Mouse (Mus musculus) spleen, postnatal 4 days (tissue): ENCODE measurements around the gene Tmem108.

Experiments used
- DNase-seq, 2 experiments: peaks; one replicate each; pipeline ENCODE4 v3.0.0; 2022; ENCODE audit warnings: low spot score in 2 of 2

Gene Tmem108

DNA sequence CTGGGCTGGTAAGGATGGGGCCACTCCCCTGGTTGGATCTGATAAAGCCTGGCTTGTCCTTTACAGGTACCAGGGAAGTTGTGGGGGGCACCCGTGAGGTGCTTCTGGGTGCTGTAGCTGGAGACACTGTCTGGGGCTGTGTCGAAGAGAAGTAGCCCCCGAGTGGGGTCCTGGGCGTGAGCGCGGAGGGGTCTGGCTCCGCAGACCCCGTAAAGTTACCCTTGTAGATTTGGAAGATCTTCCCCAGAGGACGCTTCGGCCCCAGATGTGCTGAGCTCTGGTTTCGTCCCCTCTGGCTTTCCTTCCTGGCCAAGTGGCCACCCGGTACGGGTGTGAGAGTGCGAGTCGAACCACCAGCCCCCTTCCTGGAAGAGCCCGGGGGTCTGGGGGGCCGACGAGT is 262.3 kb downstream of the Tmem108 start:
- DNase-seq, result no peak

DNA sequence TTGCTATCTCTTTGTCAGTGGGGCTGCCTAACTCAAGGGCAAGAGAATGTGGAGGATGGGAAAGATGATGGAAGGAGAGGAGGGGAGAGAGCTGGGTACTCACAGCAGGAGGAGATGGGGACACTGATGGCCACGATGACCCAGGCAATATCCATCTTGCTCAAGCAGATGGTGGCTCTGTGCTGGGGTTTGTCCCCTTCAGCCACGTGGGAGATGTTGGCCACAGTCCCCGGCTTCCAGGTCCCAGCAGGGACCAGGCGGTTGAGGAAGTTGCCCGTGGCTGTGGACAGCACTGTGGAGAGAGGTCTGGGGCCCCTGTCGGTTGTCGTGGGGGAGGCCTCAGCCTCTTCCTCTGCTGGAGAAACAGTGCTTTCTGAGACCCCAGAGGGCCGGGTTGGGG is 262.9 kb downstream of the Tmem108 start:
- no peak for DNase-seq

DNA sequence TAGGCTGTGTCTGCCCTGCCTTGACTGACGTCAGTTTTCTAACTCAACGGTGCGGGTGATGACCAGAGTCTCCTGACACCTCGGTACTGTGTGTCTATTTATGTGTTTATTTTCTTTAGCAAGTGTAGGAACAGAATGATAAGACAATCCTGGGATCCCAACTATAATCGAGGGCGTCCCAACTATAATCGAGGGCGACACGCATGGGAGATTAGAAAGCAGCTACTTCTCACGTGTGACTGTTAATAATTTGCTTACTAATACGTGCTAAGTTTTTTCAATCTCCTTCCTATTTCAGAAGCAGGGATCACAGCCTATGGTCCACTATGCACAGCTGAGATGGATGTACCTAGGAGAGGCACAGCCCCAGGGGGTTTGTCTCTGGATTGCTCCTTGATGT is 266.2 kb downstream of the Tmem108 start:
- DNase-seq, result no peak

DNA sequence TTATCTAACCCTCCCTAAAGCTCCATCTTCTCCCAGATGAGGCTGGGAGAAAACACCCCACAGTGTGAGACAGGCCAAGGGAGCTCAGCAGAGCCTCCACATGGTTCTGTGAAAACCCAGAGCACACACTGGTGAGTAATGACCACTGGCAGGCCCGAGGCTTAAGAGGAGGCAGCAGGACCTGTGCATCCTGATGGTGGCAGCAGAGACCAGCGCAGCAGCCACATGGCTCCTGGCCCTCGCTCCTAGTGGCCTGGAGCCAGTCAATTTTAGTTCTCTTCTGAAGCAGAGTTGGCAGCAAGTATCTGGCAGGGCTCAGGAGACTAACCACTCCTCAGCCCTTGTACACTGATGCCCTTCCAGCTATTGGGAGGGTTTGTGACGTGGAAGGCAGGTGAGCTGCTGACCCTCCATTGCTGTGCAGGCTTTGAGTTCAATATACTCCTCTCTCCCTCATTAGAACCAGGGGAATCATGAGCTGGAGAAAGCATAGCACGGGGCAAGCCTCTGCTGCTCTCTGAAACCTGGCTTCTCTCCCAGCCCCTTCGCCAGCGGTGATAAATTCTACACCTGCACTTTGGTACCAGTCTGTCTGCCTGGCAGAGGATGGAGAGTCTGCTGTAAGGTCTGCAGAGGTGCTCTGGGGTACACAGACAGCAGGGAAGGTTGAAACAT is 267.2 kb downstream of the Tmem108 start:
- peak in 1 of 2 experiments; percentile 41 for DNase-seq

DNA sequence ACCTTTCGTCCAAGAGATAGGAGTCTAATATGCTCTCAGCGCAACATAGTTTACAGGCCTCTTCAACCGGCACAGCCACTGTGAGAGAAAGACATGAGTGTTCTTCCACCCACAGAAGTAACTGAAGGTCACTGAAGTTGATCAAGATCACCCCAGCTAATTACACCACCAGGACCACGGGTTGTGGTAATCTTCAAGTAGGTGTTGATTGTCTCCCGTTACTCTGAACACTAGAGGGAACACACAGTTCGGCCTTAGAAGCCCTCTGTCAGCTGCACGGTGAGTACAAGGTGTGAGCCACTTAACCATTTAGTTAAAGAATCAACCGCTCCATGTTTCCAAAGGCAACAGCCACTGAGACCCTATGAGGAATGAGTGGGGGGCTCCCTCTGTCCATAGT is 269.7 kb downstream of the Tmem108 start:
- no peak for DNase-seq

DNA sequence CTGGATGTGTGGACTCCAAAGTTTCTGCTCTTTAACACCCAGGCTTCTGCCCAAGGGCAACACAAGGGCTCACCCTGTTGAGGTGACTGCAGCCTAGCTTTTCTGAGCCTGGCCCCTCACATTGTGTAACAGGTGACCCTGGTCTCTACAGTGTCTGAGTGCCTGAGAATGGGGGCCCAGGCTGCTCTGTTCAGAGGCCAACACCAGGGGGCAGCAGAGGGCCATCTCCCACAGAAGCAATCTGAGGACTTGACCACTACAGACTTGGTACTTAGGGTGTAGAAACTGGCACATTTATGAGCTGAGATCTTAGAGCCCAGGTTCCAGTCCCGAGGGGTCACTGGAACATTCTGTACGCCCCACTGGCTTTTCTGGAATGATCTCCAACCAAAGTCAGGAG is 271.2 kb downstream of the Tmem108 start:
- DNase-seq, result peak; percentile 71 to 91

DNA sequence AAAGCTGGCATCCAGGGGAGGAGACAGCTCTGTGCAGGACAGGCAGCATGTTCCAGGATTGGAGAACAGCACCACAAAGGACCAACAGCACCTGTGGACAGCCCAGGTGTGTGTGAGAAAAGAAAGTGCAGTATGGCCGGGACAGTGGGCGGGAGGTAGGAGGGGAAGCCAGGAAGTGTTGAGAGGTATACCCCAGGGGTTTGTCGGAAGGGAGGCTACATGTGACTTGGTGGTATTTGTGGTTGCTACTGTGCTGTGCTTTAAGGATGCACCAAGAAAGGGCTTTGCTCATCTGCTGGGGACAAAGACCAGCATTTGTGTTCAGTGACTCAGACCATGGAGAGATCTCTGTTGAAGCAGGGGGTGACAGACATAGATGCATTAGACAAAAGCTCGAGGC is 271.8 kb downstream of the Tmem108 start:
- DNase-seq, result peak in 1 of 2 experiments; percentile 24

DNA sequence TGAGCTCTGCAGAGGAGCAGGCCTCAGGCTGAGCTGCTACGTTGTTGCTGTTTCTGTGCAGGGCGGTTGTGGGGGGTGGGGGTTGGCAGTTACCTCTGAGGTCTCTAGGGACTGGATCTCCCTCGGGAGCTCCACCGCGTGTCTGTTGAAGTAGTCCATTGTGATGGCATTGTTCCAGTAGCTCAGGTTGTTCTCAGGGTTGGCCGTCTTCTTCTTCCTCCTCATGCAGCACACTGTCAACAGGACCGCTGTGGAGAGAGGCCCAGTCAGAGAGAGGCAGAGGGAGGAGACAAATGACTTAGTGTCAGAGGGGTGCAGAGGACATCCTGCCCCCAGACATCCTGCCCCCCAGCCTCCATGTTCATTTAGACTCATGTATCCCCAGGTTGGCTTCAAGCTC is 272.5 kb downstream of the Tmem108 start:
- peak; percentile 51 to 74 for DNase-seq

DNA sequence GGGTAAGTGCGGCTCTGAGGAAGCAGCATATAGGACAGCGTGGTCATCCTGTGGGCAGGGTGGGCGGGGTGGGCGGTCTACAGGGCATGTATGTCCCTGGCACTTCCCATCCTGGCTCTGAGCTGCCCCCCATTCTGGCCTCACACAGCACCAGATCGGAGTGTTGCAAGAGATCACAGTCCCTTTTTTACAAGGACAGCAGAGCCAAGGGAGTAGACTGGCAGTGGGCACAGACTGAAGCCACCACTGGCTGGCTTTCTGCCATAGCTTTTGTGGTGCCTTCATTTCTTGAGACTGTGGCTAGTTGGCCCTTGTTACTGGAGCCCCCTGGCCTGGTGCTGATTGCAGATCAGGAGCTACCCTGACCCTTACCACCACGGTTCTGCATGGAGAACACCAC is 275.4 kb downstream of the Tmem108 start:
- no peak for DNase-seq

DNA sequence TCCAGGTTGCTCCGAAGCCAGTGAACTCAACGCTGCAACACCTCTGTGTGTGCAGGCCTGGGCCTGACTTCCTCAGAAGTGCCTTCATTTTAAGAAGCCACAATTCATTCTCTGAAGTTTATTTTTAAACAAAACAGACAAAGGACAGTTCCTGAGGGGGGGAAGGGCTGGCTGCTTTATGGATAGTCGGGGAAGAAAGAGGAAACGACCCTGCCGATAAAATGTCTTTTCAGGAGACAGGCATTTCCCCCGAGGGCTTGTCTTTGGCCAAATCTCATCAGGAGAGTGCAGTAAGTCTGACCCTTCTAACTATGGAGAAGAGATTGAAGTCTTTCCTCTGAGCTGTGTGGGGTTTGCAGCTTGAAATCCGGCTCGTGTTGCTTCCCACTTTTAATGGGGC is 276.0 kb downstream of the Tmem108 start:
- DNase-seq, result no peak

DNA sequence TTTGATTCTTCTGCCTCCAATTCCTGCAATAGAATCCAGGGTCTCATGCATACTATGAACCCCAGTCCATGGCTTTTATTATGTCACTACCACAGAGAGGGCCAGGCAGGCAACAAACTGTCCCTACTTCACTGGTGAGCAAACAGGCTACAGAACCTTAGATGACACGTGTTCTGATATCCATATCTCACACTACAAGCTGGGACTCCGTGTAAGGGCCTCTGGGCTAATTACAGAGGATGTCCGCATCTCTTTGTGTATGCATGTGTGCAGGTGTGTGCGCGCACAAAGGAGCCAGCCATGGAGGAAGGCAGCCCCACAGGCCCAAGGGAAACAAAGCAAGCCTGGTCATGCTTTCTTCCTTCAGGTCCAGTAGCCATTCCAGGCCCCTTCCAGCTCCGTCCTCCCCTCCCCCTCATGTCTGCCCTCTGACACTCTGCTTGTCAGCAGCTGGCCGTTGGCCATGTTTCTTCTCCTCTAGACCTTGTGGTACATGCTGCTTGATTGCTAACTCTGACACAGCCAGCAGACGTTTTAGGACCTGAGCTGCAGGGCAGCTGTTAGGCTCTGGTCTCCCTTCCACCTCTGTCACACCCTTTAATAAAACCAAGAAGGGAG is 280.9 kb downstream of the Tmem108 start:
- no peak for DNase-seq

DNA sequence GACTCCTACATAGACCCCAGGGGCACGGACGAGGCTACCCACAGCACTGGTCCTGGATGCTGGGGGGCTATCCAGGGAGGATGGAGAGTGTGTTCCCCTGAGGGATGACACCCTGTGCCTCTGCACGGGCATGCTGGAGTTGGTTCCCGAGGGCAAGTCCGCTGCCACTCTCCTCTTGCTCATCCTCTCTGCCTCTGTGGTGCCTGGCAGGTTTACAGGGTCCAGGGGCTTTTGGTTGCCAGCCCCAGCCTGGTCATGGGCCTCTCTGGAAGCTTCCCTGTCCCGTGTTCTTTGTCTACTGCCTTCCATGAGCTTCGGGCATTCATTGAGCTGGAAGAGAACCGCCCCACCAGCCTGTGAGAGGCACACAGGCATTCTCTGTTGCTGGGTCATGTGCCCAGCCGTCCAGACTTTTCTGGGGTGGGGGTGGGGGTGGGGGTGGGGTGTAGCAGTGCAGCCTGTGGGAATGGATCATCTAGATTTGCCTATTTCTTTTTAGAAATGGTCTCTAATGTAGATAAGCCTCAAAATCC is 281.5 kb downstream of the Tmem108 start, which contains the start of gene Bfsp2:
Gene Bfsp2 (minus strand): TSS at position 377 of the 533 bp plus-strand sequence.
- no peak for DNase-seq

DNA sequence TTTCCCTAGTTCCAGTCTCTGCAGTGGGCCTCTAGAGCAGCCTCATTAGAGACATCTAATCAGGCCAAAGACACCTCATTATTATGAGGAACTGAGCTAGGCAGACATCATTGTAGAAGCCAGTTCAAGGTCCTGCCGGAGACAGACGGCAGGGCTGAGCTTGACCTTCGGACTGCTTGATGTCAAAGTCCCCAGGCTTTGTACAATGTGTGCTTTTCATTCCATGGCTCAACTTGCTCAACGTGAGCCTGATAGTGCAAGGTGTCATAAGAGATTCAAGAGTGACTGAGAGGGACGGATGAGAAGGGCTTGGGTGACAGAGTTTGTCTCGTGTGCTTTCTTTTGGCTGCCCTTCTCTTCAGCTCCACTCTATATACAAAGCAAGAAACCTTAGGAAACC is 286.2 kb downstream of the Tmem108 start:
- no peak for DNase-seq

DNA sequence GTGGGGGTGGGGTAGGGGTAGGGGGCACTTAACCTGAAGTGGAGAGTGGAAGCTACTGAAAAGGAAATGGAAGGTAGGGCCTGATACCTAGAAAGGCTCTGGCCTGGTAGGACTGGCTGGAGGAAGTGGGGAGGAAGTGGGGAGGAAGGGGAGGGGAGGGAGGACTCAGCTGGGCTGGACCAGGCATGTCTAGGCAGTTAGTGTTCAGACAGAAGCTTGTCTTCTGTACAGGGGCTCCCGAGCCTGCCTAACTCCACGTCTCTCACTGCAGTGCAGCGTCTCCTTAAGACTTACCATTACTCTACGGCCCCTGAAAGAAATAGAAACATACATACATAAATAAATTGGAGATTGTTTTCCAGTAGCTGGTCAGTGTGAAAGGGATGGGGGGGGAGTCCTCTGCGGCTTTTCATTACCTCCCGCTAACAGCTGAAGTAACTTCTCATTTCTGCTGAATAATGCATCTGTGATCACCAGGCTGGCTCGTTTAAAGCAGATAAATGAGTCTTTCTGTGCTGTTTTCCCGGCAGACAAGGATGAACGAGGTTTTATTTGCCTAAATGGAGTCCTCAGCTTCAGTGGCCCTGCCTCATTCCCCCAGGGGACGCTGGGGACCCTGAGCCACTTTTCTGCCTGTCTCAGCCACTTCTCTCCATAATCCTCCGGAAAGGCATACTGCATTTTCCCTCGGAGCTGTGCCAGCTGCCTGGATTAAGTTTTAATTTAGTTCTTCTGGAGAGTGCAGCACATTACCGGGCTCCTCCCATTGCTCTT is 287.5 kb downstream of the Tmem108 start:
- no peak for DNase-seq

DNA sequence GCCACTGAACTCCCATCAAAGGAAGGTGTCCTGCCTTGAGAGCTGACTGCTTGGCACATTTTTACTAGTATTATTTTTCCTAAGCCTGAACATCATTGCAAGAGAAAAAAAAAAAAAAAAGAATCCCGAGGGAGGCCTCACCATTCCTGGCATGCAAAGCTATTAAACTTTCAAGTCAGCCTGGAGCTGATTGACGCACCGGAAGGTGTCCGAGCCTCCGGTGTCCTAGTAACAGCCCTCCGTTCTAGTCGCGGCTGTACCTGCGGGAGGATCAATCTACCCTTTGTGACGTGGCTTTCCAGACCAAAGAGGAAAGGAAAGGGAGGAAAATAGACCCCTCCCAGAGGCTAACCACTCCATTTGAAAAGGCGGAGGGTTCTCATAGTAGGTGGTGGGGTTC is 289.9 kb downstream of the Tmem108 start:
- no peak for DNase-seq

DNA sequence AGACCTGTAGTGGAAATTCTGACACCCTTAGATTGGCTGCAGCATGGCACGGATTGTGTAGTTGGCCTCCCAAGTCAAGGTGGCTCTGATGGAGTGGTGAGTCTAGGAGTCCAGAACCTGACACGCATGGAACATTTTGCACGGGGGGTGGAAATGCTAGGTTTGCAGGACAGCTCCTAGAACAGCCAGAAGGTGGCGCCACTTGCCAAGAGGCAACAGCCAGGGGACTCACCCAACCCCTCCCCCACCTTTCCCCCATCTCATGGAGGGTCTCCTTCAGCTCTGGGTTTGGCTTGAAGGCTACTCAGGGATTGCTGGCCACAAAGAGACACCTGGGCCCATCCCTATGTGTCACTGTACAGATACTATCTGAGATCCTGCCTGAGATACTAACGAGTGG is 292.1 kb downstream of the Tmem108 start:
- DNase-seq, result peak in 1 of 2 experiments; percentile 83

DNA sequence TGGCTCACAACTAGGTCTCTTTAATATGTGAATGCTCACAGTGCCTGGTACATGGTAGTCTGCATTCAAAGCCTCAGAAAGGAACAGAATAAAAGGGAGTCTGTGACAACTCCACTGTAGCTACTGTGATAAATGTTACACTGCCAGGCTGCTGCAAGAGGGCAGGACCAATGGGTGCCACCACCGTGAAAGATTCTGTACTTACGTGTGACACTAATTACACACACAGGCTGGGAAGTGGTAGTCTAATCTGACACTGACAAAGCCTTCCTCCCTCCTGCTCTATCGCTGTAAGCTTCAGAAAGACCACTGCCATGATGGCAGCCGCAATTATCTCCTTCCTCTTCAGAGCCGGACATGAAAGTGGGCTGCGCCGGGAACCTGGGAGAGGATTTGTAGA is 292.7 kb downstream of the Tmem108 start:
- no peak for DNase-seq

DNA sequence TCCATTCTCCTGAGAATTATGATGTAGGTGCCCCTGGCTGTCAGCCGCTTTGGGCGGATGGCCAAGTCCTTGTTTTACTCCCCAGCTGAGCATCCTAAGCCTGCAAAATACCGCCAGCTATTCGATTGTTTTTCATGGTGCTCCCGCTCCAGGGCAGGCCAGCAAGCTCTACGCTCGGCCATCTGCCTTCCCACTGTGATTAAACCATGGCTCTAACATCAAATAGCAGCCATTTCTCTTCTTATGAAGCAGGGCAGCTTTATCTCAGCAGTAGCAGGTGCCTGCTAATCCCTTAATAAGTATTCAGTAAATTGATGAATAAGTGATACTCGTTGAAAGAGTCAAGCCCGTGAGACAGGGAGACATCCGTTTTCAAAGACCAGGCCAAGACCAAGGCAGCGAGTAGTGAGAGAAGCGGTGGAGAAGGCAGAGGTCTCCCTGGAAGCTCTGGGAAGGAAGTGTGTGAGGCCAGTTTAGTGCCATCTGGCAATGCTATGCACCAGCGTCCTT is 295.9 kb downstream of the Tmem108 start:
- no peak for DNase-seq

DNA sequence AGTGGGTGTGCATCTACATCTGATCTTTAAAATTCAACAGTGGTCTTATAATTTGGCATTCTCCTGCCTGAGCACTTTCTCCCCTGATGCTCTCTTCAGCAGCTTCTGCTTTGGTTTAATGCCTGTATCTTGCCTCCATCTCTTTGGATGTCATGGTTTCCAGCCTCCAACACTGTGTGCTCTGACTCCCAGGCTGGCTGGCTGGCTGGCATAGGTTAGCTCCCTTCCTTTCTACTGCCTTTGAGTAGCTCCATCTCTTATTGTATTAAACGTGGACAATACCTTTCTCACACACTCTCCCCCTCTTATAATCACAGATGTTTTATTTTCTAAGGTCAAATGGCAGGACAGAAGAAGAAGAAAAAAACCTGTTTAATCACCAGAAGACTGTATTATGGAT is 296.3 kb downstream of the Tmem108 start:
- DNase-seq, result no peak

DNA sequence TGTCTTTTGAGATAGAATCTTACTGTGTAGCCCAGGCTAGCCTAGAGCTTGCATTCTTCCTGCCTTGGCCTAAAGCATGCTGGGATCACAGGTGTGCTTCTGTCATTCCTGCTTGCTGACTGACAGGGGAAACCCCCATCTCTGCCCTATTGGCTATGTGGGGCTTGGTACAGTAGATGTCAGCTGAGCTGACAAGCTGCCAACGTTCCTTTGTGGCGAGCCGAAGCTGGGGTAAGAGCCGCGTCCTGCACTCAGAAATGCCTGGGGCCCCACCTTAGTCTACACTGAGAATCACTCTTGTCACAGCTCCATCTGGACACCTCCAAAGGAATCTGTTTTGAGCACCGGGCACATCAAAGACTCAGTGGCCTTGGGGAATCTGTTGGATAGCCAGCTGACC is 297.8 kb downstream of the Tmem108 start:
- DNase-seq, result no peak

DNA sequence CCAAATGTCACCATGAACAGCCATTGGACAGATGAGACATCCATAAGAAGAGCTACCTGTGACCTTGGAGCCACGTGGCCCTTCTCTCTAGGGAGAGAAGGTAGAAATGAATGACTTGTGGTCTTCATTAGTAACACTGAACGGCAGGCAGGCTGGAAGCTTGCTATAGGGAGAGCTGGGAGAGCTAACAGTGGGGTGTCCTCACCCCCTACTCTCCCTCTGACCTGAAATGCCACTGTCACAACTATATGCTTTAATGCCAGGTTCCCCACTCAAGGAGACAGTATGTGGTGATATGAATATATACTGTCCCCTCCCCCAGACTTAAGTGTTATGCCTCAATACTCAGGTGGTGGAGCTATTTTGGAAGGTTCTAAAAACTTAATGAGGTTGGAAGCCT is 301.8 kb downstream of the Tmem108 start:
- no peak for DNase-seq

DNA sequence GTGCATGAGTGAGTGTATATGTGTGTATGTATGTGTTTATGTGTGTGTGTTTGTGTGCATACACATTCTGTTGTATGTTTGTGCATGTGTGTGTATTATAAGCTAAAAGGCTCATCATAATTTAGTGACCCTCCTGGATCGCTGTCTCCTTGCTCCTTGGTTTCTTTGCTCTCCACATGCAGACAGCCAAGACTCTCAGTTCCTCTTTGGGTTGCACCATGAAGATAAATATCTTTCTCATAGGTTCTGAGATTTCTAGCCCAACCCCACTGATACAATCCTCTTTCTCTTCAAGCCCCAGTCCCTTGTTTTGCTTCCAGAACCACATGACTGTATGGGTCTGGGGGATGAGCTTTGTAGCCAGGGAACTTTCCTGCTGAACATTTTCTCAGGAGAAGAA is 302.3 kb downstream of the Tmem108 start:
- DNase-seq, result no peak

DNA sequence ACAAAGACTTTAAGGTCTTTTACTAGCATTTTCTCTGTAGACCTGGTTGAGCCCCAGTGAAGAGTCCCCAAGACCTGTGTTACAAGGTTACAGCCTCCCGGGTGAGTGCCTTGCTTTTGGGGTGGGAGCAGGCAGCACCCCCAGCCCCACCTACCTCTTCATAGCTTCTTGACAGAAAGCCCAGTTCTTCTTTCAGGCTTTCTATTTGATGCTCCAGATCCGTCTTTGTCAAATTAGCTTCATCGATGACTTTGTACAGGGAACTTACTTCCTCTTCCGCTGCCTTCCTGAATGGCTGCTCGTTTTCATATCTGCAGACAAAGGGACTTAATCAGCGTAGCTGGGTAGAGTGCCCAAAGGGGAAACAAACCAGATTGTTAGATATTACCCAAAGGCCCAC is 312.0 kb downstream of the Tmem108 start:
- DNase-seq, result no peak
